Mouse (Mus musculus): ENCODE data around the gene Gpi1.

GRCm38 (mm10) chr7:34258407-34258806, 28.3 kb upstream of the Gpi1 start:
- no peak for TF ChIP-seq TBP (conservative IDR thresholded peaks at IDR 0.05; ENCODE audit: low read depth, low read length)
- TF ChIP-seq CTCF (conservative IDR thresholded peaks at IDR 0.05 in 1 of 2, IDR thresholded peaks at IDR 0.05 in 1 of 2; ENCODE audit: low read depth in 2 of 2, low read length in 2 of 2) = no peak
- no peak for TF ChIP-seq ZNF384 (IDR thresholded peaks at IDR 0.05; ENCODE audit: low read depth, low read length)
- no peak for TF ChIP-seq ELF1 (IDR thresholded peaks at IDR 0.05; ENCODE audit: low read depth, low read length)
- TF ChIP-seq POLR2A (IDR thresholded peaks at IDR 0.05; ENCODE audit: low read depth, low read length) = no peak
- TF ChIP-seq EP300 (IDR thresholded peaks at IDR 0.05; ENCODE audit: low read length) = no peak
- no peak for TF ChIP-seq MAZ (IDR thresholded peaks at IDR 0.05; ENCODE audit: low read depth, low read length)
- no peak for TF ChIP-seq ZKSCAN1 (IDR thresholded peaks at IDR 0.05; ENCODE audit: borderline replicate concordance, low read depth, low read length)
- TF ChIP-seq CHD2 (IDR thresholded peaks at IDR 0.05; ENCODE audit: low read length) = no peak
